Mouse (Mus musculus) layer of hippocampus, adult 2 months (tissue): ENCODE results near the gene Trim27. TPM values are rescaled to one million over a fixed set of nuclear protein-coding genes. Genes with fewer than 3 reads are reported as not detected.

Source experiments
- DNase-seq, 2 experiments: peaks; one replicate each; pipeline ENCODE4 v3.0.0; 2022; ENCODE audit warnings: low spot score in 2 of 2
- H3K27ac ChIP-seq: fragments of 200-600 bp; 2 replicates; pipeline ENCODE4 v1.8.1; 2022
- H3K4me3 ChIP-seq: fragments of 200-600 bp; 2 replicates; pipeline ENCODE4 v1.8.1; 2022; ENCODE audit warnings: mild to moderate bottlenecking
- CTCF ChIP-seq: fragments of 200-600 bp; conservative IDR thresholded peaks from 2 replicates; pipeline ENCODE4 v1.8.1; 2022; ENCODE audit warnings: antibody characterized with exemption, mild to moderate bottlenecking, moderate library complexity
- total RNA-seq, 2 experiments: library from RNA; stranded (reverse); gene quantifications; 2 replicates each; pipeline ENCODE4 v1.2.3; 2021

Gene Trim27
- total RNA-seq, 2 experiments from 2014 or later, result 38.7 to 39.9 TPM

GRCm38 (mm10) chr13:21166936-21167909, 12.0 kb upstream of the Trim27 start:
- peak overlapping the region; percentile 60 for H3K4me3 ChIP-seq
- peak; percentile 79 to 87 for DNase-seq
- peak overlapping the region; percentile 11; the same call in 1 of the 2 replicates for H3K27ac ChIP-seq
- 0 out of 2 replicates have a peak, but pooled peaks have one; percentile 1 for TF ChIP-seq CTCF

GRCm38 (mm10) chr13:21167910-21168300, 11.3 kb upstream of the Trim27 start:
- Histone ChIP-seq H3K4me3 (peak overlapping the region; percentile 60), H3K27ac (peak overlapping the region; percentile 57; the same call in 1 of the 2 replicates)
- peak in 1 of 2 experiments; percentile 37 for DNase-seq
- TF ChIP-seq CTCF, result no peak

GRCm38 (mm10) chr13:21168371-21169011, 10.8 kb upstream of the Trim27 start:
- Histone ChIP-seq H3K27ac (peak overlapping the region; percentile 57), H3K4me3 (peak overlapping the region; percentile 60)
- TF ChIP-seq CTCF, result no peak
- no peak for DNase-seq

- no peak for DNase-seq
- peak overlapping the region; percentile 60 for H3K4me3 ChIP-seq
- no peak for TF ChIP-seq CTCF
- H3K27ac ChIP-seq, result peak overlapping the region; percentile 57
Measured at GRCm38 (mm10) chr13:21169121-21169656, 10.1 kb upstream of the Trim27 start.

GRCm38 (mm10) chr13:21169657-21170430, 9.4 kb upstream of the Trim27 start:
- Histone ChIP-seq H3K4me3 (peak overlapping the region; percentile 60), H3K27ac (peak overlapping the region; percentile 43; the same call in 1 of the 2 replicates)
- no peak for TF ChIP-seq CTCF
- peak; percentile 73 to 75 for DNase-seq

- H3K27ac ChIP-seq, result no peak overlapping the region
- TF ChIP-seq CTCF, result no peak
- no peak for DNase-seq
- peak overlapping the region; percentile 55 for H3K4me3 ChIP-seq
Measured at GRCm38 (mm10) chr13:21170431-21171155, 8.7 kb upstream of the Trim27 start.

- no peak for DNase-seq
- no peak for TF ChIP-seq CTCF
- H3K4me3 ChIP-seq, result peak overlapping the region; percentile 55
- no peak overlapping the region for H3K27ac ChIP-seq
Measured at GRCm38 (mm10) chr13:21171156-21171530, 8.1 kb upstream of the Trim27 start.

- peak in 1 of 2 experiments; percentile 27 for DNase-seq
- TF ChIP-seq CTCF, result peak; percentile 48
- Histone ChIP-seq H3K4me3 (peak overlapping the region; percentile 55), H3K27ac (peak overlapping the region; percentile 39; the same call in 1 of the 2 replicates)
Measured at GRCm38 (mm10) chr13:21171600-21172150, 7.6 kb upstream of the Trim27 start.

GRCm38 (mm10) chr13:21172241-21173027, 6.8 kb upstream of the Trim27 start:
- peak; percentile 24; the same call in 1 of the 2 replicates for TF ChIP-seq CTCF
- H3K27ac ChIP-seq, result peak overlapping the region; percentile 68; the same call in 1 of the 2 replicates

GRCm38 (mm10) chr13:21173072-21173471, 6.2 kb upstream of the Trim27 start:
- Histone ChIP-seq H3K4me3 (peak overlapping the region; percentile 55), H3K27ac (peak overlapping the region; percentile 68)
- no peak for TF ChIP-seq CTCF
- peak in 1 of 2 experiments; percentile 67 for DNase-seq

More at GRCm38 (mm10) chr13:21172241-21173027, 6.8 kb upstream of the Trim27 start:
- peak; percentile 76 to 77 for DNase-seq
- H3K4me3 ChIP-seq, result peak overlapping the region; percentile 55

- no peak for TF ChIP-seq CTCF
- Histone ChIP-seq H3K27ac (no peak overlapping the region), H3K4me3 (no peak overlapping the region)
- no peak for DNase-seq
Measured at GRCm38 (mm10) chr13:21176733-21177132, 2.5 kb upstream of the Trim27 start.
